Mouse (Mus musculus) megakaryocyte, embryonic 14.5 days (primary cell): ENCODE data around the gene Rnf213.

Experiments used
- FLI1 ChIP-seq: IDR thresholded peaks from 2 replicates; pipeline ENCODE4 v1.6.1; 2012; ENCODE audit warnings: low read length, inconsistent platforms, mixed read lengths
- GATA1 ChIP-seq: IDR thresholded peaks from 3 replicates; pipeline ENCODE4 v1.6.1; 2012; ENCODE audit warnings: mixed read lengths, low read length, inconsistent platforms, borderline replicate concordance

- TF ChIP-seq GATA1, result no peak
- TF ChIP-seq FLI1, result no peak
Observed at GRCm38 (mm10) chr11:119378551-119378950, 14.3 kb upstream of the Rnf213 start.
